Mouse (Mus musculus) embryonic facial prominence, embryonic 11.5 days (tissue): ENCODE measurements around the gene Plekha3. TPM values are rescaled to one million over a fixed set of nuclear protein-coding genes. Genes with fewer than 3 reads are reported as not detected.

Experiments
- ATAC-seq: fragments of 200-750 bp; cut with Nextera tagmentation; replicated peaks from 2 replicates; pipeline ENCODE4 v1.8.0; 2017; ENCODE audit warnings: low read depth; ENCODE audit not compliant: insufficient number of reproducible peaks, low FRiP score, low TSS enrichment
- DNase-seq: peaks from one replicate; pipeline ENCODE4 v3.0.0-alpha.2; 2015; ENCODE audit warnings: low spot score
- H3K27ac ChIP-seq: fragments of 300-500 bp; sonication (generic); replicated peaks from 2 replicates; pipeline ENCODE4 v1.5.1; 2014; ENCODE audit warnings: mild to moderate bottlenecking, low read depth, low read length, control low read depth
- H3K27me3 ChIP-seq: fragments of 300-500 bp; sonication (generic); 2 replicates; pipeline ENCODE4 v1.6.1; 2014; ENCODE audit warnings: mild to moderate bottlenecking, low read length, moderate library complexity, mixed read lengths; ENCODE audit not compliant: control insufficient read depth, insufficient read depth
- H3K36me3 ChIP-seq: fragments of 300-500 bp; sonication (generic); replicated peaks from 2 replicates; pipeline ENCODE4 v1.6.1; 2014; ENCODE audit warnings: low read depth, mild to moderate bottlenecking, low read length, moderate library complexity, mixed read lengths; ENCODE audit not compliant: control insufficient read depth, insufficient read depth
- H3K4me1 ChIP-seq: fragments of 300-500 bp; sonication (generic); 2 replicates; pipeline ENCODE4 v1.6.1; 2014; ENCODE audit warnings: low read length, mixed read lengths; ENCODE audit not compliant: control insufficient read depth, insufficient read depth
- H3K4me2 ChIP-seq: fragments of 300-500 bp; sonication (generic); 2 replicates; pipeline ENCODE4 v1.6.1; 2014; ENCODE audit warnings: low read depth, mild to moderate bottlenecking, control low read depth, low read length, moderate library complexity
- H3K4me3 ChIP-seq: fragments of 300-500 bp; sonication (generic); 2 replicates; pipeline ENCODE4 v1.5.1; 2014; ENCODE audit warnings: low read depth, low read length, control low read depth
- H3K9ac ChIP-seq: fragments of 300-500 bp; sonication (generic); replicated peaks from 2 replicates; pipeline ENCODE4 v1.6.1; 2014; ENCODE audit warnings: mild to moderate bottlenecking, control low read depth, low read length
- H3K9me3 ChIP-seq: fragments of 300-500 bp; sonication (generic); replicated peaks from 2 replicates; pipeline ENCODE4 v1.6.1; 2016; ENCODE audit warnings: mild to moderate bottlenecking, low read length, inconsistent platforms, mixed read lengths; ENCODE audit not compliant: control insufficient read depth
- WGBS: fragments of 180-500 bp; shearing (Covaris S2); extraction: QIAGEN DNeasy Blood & Tissue Kit; methylation state at CpG from one replicate; pipeline ENCODE4 v1.1.7; 2014; 5-methylcytosine and 5-hydroxymethylcytosine counted together
- polyA plus RNA-seq: library from polyadenylated mRNA; unstranded; fragments of >200 nt; fragmentation: Nextera tagmentation; extraction: Ambion mirVana; gene quantifications from 2 replicates; pipeline ENCODE4 v1.2.1, GENCODE M21; 2014

Gene Plekha3
- polyA plus RNA-seq, 1 experiment from 2014 or later, result 15.6 TPM

GRCm38 (mm10) chr2:76682301-76682700 lies 7.2 kb downstream of the Plekha3 start:
- H3K9me3 ChIP-seq, result no peaks in the 10 kb centered on the region
- no peaks in the 10 kb centered on the region; the same call in none of the 2 replicates for H3K36me3 ChIP-seq
- WGBS, result 90% methylated on average over 8 of the region's 8 CpGs
- no peak overlapping the region for H3K27ac ChIP-seq
- no peak overlapping the region for H3K4me2 ChIP-seq
- H3K9ac ChIP-seq, result no peak overlapping the region
- no peak overlapping the region for H3K4me3 ChIP-seq
- DNase-seq (no peak), ATAC-seq (no peak)
- no peaks in the 10 kb centered on the region for H3K27me3 ChIP-seq
- no peaks in the 10 kb centered on the region for H3K4me1 ChIP-seq

GRCm38 (mm10) chr2:76686986-76687385 lies 11.9 kb downstream of the Plekha3 start:
- no peak overlapping the region for H3K4me2 ChIP-seq
- H3K4me3 ChIP-seq, result no peak overlapping the region
- 94% methylated on average over 3 of the region's 3 CpGs for WGBS
- no peaks in the 10 kb centered on the region for H3K4me1 ChIP-seq
- no peak overlapping the region for H3K9ac ChIP-seq
- no peaks in the 10 kb centered on the region for H3K9me3 ChIP-seq
- no peaks in the 10 kb centered on the region for H3K27me3 ChIP-seq
- DNase-seq (no peak), ATAC-seq (no peak)
- H3K27ac ChIP-seq, result no peak overlapping the region
- no peaks in the 10 kb centered on the region; the same call in none of the 2 replicates for H3K36me3 ChIP-seq

GRCm38 (mm10) chr2:76687608-76688007 lies 12.5 kb downstream of the Plekha3 start:
- Histone ChIP-seq H3K36me3 (peaks cover 3% of the 10 kb centered on the region), H3K4me3 (no peak overlapping the region), H3K4me2 (no peak overlapping the region), H3K9ac (no peak overlapping the region), H3K27me3 (no peaks in the 10 kb centered on the region), H3K27ac (no peak overlapping the region), H3K9me3 (no peaks in the 10 kb centered on the region), H3K4me1 (no peaks in the 10 kb centered on the region)
- ATAC-seq, result no peak
- 71% methylated on average over 3 of the region's 3 CpGs for WGBS
- no peak for DNase-seq

- no peak for ATAC-seq
- H3K4me1 ChIP-seq, result no peaks in the 10 kb centered on the region
- peaks cover 3% of the 10 kb centered on the region for H3K36me3 ChIP-seq
- no peak overlapping the region for H3K4me3 ChIP-seq
- no peak for DNase-seq
- H3K4me2 ChIP-seq, result no peak overlapping the region
- 60% methylated on average over 7 of the region's 7 CpGs for WGBS
- no peak overlapping the region for H3K27ac ChIP-seq
- no peaks in the 10 kb centered on the region for H3K9me3 ChIP-seq
- no peak overlapping the region for H3K9ac ChIP-seq
- no peaks in the 10 kb centered on the region for H3K27me3 ChIP-seq
These were observed 13.1 kb downstream of the Plekha3 start for GRCm38 (mm10) chr2:76688162-76688561.

- no peak overlapping the region for H3K4me3 ChIP-seq
- H3K27ac ChIP-seq, result no peak overlapping the region
- no peak overlapping the region for H3K4me2 ChIP-seq
- H3K27me3 ChIP-seq, result no peaks in the 10 kb centered on the region
- H3K9me3 ChIP-seq, result no peaks in the 10 kb centered on the region
- H3K9ac ChIP-seq, result no peak overlapping the region
- 84% methylated on average over 12 of the region's 12 CpGs for WGBS
- ATAC-seq (no peak), DNase-seq (no peak)
- no peaks in the 10 kb centered on the region for H3K4me1 ChIP-seq
- peaks cover 3% of the 10 kb centered on the region for H3K36me3 ChIP-seq
These were observed 15.5 kb downstream of the Plekha3 start for GRCm38 (mm10) chr2:76690436-76691204.

- no peak overlapping the region for H3K9ac ChIP-seq
- H3K36me3 ChIP-seq, result peaks cover 3% of the 10 kb centered on the region
- ATAC-seq, result no peak
- H3K9me3 ChIP-seq, result no peaks in the 10 kb centered on the region
- H3K4me1 ChIP-seq, result no peaks in the 10 kb centered on the region
- no peak overlapping the region for H3K4me2 ChIP-seq
- 83% methylated on average over 5 of the region's 5 CpGs for WGBS
- DNase-seq, result no peak
- no peak overlapping the region for H3K4me3 ChIP-seq
- H3K27me3 ChIP-seq, result no peaks in the 10 kb centered on the region
- H3K27ac ChIP-seq, result no peak overlapping the region
These were observed 18.7 kb downstream of the Plekha3 start for GRCm38 (mm10) chr2:76693765-76694164.

GRCm38 (mm10) chr2:76695290-76695689 lies 20.2 kb downstream of the Plekha3 start:
- DNase-seq, result no peak
- H3K27me3 ChIP-seq, result no peaks in the 10 kb centered on the region
- no peak overlapping the region for H3K4me2 ChIP-seq
- 85% methylated on average over 6 of the region's 6 CpGs for WGBS
- no peaks in the 10 kb centered on the region for H3K9me3 ChIP-seq
- H3K9ac ChIP-seq, result no peak overlapping the region
- H3K27ac ChIP-seq, result no peak overlapping the region
- H3K4me3 ChIP-seq, result no peak overlapping the region
- ATAC-seq, result no peak
- H3K36me3 ChIP-seq, result peaks cover 3% of the 10 kb centered on the region
- H3K4me1 ChIP-seq, result no peaks in the 10 kb centered on the region

- Histone ChIP-seq H3K4me2 (no peak overlapping the region), H3K36me3 (no peaks in the 10 kb centered on the region), H3K9me3 (no peaks in the 10 kb centered on the region), H3K4me3 (no peak overlapping the region), H3K27me3 (no peaks in the 10 kb centered on the region), H3K9ac (no peak overlapping the region), H3K4me1 (no peaks in the 10 kb centered on the region), H3K27ac (no peak overlapping the region)
- ATAC-seq (no peak), DNase-seq (no peak)
- 91% methylated on average over 3 of the region's 3 CpGs for WGBS
These were observed 27.1 kb downstream of the Plekha3 start for GRCm38 (mm10) chr2:76702188-76702587.
